Mouse (Mus musculus): ENCODE measurements around the gene Vill.

DNA sequence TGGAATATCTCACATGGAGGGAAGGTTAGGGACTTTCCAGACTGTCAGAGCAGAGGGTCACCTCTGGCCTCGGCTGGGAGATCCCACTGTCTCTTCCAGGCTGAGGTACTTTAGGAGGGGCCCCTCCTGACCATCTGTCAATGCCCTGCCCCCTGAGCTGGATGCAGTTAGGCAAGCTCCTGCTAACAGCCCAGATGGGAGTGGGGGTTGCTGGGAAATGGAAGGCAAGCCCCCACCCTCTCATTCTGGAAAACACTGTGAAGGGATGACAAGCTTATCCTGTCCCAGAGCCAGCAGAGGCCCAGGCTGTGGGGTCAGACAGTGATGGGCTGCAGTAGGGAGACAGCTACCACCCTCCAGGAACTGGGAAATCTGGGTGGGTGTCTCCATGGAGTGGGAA is 33.9 kb downstream of the Vill start:
- TF ChIP-seq CTCF (IDR thresholded peaks at IDR 0.05; ENCODE audit: borderline replicate concordance, insufficient read depth, low read length): no peak
- no peak for TF ChIP-seq POLR2A (IDR thresholded peaks at IDR 0.05; ENCODE audit: low read depth, low read length)
